Mouse (Mus musculus): ENCODE results near the gene Bscl2. TPM values are rescaled to one million over a fixed set of nuclear protein-coding genes. Genes with fewer than 3 reads are reported as not detected.

The Bscl2 gene
- polyA plus RNA-seq, 1 experiment = not detected

DNA sequence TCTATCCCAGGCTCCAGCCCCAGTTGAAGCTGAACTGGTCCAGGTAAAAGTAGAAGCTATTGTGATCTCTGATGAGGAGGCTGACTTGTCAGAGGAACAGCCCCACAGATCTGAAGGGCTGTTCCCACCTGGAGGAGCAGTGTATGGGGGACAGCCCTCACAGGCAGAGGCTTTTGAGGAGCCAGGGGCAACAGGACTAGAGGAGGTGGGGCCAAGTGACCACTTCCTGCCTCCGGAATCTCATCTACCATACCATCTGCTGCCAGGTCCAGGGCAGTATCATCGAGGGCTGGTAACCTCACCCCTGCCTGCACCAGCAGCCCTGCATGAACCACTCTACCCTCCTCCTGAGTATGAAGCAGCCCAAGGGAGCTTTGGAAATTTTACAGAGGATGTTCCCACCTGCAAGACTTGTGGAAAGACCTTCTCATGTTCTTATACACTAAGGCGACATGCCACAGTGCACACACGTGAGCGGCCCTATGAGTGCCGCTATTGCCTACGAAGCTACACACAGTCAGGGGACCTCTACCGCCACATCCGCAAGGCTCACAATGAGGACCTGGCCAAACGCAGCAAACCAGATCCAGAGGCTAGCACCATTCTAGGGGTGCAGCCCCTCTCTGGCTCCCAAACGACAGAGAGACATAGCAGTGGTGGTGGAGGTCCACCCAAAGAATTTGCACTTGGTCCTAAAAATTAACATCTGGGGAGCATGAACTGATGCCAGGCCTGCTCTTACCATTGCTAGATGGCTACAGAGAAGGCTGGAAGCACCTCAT, 33.2 kb upstream of the Bscl2 start:
- WGBS = 93% methylated on average over 11 of the region's 11 CpGs
- H3K4me3 ChIP-seq (ENCODE audit: insufficient read depth, low read depth, low read length) = no peak overlapping the region
- no peak overlapping the region for H3K27ac ChIP-seq (ENCODE audit: insufficient read depth, low read depth, low read length)
- peaks cover 18% of the 10 kb centered on the region for H3K4me1 ChIP-seq (ENCODE audit: control insufficient read depth, insufficient read depth, low read length)
- TF ChIP-seq CTCF (IDR thresholded peaks at IDR 0.05; ENCODE audit: insufficient read depth, low read depth, low read length) (no peak), POLR2A (IDR thresholded peaks at IDR 0.05; ENCODE audit: insufficient read depth, low read depth, low read length) (no peak)

DNA sequence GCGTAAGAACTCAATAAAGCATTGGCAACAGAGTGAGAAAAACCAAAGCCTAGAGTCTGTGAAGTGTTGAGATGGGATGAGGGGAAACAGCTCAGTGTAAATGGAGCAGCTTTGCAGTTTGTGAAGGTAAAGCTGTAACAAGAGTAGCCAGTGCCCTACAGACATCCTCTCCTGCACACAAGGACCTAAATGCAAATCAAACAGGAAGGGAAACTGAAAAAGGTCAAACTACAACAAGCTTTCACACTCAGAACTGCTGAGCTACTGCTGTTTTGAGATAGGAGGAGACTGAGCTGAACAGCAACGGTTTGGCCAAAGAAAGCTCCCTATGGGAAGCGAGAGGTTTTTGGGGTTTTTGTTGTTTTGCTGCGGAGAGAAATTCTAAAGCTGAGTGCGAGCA, 30.5 kb upstream of the Bscl2 start:
- 84% methylated on average over 5 of the region's 5 CpGs for WGBS
- TF ChIP-seq CTCF (IDR thresholded peaks at IDR 0.05; ENCODE audit: insufficient read depth, low read depth, low read length) (no peak), POLR2A (IDR thresholded peaks at IDR 0.05; ENCODE audit: insufficient read depth, low read depth, low read length) (no peak)
- H3K4me3 ChIP-seq (ENCODE audit: insufficient read depth, low read depth, low read length) = no peak overlapping the region
- peaks cover 18% of the 10 kb centered on the region for H3K4me1 ChIP-seq (ENCODE audit: control insufficient read depth, insufficient read depth, low read length)
- no peak overlapping the region for H3K27ac ChIP-seq (ENCODE audit: insufficient read depth, low read depth, low read length)

DNA sequence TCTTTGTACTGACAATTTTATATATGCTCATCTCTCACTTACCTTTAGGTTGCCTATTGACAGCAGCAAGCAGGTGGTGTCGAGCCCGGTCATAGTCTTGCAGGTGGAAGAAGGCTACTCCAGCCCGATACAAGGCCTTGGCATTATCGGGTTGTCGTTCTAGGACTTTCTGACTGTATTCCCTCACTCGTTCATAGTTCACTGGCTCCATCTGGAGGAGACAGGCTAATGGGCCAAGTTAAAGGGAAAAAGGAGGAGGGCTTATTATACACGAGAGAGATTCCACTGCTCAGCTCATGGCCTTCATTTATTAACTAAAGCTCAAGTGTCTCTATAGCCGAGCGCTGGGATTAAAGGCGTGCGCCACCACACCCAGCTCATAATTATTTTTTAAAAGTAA, 21.5 kb upstream of the Bscl2 start:
- TF ChIP-seq POLR2A (IDR thresholded peaks at IDR 0.05; ENCODE audit: insufficient read depth, low read depth, low read length) (no peak), CTCF (IDR thresholded peaks at IDR 0.05; ENCODE audit: insufficient read depth, low read depth, low read length) (no peak)
- no peak overlapping the region for H3K4me3 ChIP-seq (ENCODE audit: insufficient read depth, low read depth, low read length)
- peaks cover 5% of the 10 kb centered on the region; the same call in 1 of the 2 replicates for H3K4me1 ChIP-seq (ENCODE audit: control insufficient read depth, insufficient read depth, low read length)
- no peak overlapping the region for H3K27ac ChIP-seq (ENCODE audit: insufficient read depth, low read depth, low read length)
- WGBS = 46% methylated on average over 11 of the region's 11 CpGs

DNA sequence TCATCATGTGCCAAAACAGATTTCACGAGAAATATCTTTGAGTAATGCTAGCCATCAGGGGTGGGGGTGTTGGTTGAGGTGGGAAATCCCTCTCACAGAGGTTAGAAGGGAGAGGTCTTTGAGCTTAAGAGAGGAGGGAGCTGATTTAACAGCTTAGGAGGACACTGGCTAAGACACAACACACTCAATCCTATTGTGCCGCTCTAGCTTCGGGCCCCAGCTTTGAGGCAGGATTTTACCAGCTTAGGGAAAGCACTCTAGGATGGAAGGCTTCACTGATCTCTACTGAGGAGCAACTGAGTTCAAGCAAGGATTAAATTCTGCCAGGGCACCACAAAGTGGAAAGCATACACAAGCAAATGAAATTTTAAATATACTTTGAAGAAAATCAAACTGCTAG, 20.3 kb upstream of the Bscl2 start:
- no peak overlapping the region for H3K4me3 ChIP-seq (ENCODE audit: insufficient read depth, low read depth, low read length)
- no peak for TF ChIP-seq CTCF (IDR thresholded peaks at IDR 0.05; ENCODE audit: insufficient read depth, low read depth, low read length)
- no peak for TF ChIP-seq POLR2A (IDR thresholded peaks at IDR 0.05; ENCODE audit: insufficient read depth, low read depth, low read length)
- WGBS = 64% methylated on average over 3 of the region's 3 CpGs
- H3K27ac ChIP-seq (ENCODE audit: insufficient read depth, low read depth, low read length) = no peak overlapping the region
- peaks cover 5% of the 10 kb centered on the region; the same call in 1 of the 2 replicates for H3K4me1 ChIP-seq (ENCODE audit: control insufficient read depth, insufficient read depth, low read length)

DNA sequence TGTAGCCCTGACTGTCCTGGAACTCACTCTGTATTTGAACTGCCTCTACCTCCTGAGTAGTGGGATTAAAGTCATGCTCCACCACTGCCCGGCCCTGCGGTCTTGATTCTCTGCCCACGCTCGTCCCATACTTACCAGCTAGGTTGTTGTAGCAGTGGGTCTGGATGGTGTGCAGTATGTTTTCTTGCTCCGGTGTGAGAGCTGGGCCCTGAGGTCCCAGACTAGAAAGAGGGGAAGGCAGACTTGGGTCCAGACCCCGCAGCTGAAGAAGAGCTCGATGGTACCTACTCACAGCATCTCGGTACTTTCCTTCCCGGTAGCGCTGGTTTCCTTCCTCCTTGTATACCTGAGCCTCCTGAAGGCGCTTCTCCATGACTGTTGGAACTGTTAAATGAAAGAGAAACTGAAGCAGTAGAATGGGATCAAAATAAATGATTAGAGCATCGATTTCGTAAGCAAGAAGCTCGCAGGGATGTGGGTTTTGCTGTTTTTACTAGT, 18.9 kb upstream of the Bscl2 start:
- peak overlapping the region; percentile 89 for H3K27ac ChIP-seq (ENCODE audit: insufficient read depth, low read depth, low read length)
- peak overlapping the region; percentile 60 for H3K4me3 ChIP-seq (ENCODE audit: insufficient read depth, low read depth, low read length)
- TF ChIP-seq CTCF (IDR thresholded peaks at IDR 0.05; ENCODE audit: insufficient read depth, low read depth, low read length) = no peak
- TF ChIP-seq POLR2A (IDR thresholded peaks at IDR 0.05; ENCODE audit: insufficient read depth, low read depth, low read length) = no peak
- peaks cover 5% of the 10 kb centered on the region; the same call in 1 of the 2 replicates for H3K4me1 ChIP-seq (ENCODE audit: control insufficient read depth, insufficient read depth, low read length)
- WGBS = 17% methylated on average over 14 of the region's 14 CpGs

DNA sequence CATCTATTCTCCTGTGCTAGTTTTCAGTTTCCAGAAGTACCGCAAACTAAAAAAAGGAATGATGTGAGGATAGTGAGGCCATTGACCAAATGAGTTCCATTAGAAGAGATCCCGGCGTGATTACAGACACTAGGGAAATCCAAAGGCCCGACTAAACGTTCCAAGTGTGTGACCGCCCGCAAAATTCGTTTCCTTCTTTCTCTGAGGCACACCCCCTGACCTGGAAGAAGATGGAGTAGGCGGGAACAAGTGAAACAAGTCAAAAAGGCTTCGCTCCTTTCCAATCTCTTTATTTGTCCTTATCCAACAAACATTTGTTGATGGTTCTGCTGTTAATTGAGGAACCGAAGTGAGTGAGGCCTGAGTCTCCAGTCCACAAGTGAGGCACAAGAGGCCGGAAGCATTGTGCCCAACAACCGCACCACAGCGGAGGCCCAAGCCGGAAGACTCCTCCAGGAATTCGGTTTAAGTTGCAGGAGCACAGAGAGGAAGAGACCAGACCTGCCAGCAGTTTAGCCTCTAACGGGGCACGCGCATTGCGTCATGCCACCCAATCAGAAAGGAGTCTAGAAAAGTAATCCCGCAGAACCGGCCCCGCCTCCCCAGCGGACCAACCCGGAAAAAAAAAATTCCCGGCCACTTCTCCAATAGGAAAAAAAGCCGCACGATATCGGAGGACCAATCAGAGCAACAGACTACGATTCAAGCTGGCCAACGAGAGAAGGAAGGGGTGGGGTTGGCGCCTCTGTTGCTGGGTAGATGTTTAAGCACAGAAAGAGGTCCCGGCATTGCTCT, 18.3 kb upstream of the Bscl2 start, which contains the start of gene Ttc9c:
Gene Ttc9c (minus strand): TSS at position 533 of the 795 bp plus-strand sequence.
- Histone ChIP-seq H3K27ac (ENCODE audit: insufficient read depth, low read depth, low read length) (peak within 1 kb of the TSS; percentile 99), H3K4me1 (ENCODE audit: control insufficient read depth, insufficient read depth, low read length) (peaks cover 2% of the 10 kb centered on the region; the same call in 1 of the 2 replicates), H3K4me3 (ENCODE audit: insufficient read depth, low read depth, low read length) (peak within 1 kb of the TSS; percentile 84)
- TF ChIP-seq CTCF (IDR thresholded peaks at IDR 0.05; ENCODE audit: insufficient read depth, low read depth, low read length) (no peak), POLR2A (IDR thresholded peaks at IDR 0.05; ENCODE audit: insufficient read depth, low read depth, low read length) (peak; percentile 52; the same call in 1 of the 2 replicates)
- WGBS = under 1% methylated on average over 33 of the region's 33 CpGs

DNA sequence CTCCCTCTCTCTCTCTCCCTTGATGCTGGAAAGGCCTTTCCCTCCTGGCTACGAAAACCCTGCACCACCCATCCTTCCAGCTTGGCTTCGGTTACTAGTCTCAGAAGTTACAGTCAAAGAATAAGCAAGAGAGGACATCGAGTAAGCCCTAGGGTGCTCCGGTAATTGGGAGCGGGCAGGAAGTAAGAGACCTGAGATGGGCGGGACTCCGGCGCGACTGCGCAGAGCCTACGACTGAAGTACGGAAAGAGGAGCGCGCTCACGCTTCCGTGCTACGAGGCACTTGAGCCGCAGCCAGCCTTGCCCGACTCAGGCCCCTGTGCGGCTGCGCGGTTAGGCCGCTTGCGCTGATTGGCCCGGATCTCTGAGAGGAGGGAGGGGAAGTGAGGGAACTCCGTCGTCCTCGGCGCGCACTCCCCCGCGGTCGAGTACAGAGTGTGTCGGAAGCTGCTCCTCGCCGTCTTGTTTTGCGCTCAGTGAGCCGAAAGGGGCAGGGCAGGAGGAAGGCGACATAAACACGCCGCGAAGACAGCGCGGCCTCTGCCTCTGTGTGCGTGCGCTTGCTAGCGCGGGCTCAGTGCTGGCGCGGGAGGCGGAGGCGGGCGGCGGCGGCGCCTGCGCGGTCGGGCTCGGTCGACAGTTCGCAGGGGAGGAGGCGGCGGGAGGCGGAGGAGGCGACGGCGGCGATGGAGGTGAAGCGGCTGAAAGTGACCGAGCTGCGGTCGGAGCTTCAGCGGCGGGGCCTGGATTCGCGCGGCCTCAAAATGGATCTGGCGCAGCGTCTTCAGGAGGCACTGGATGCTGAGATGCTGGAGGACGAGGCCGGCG, 17.5 kb upstream of the Bscl2 start, which contains the start of gene Hnrnpul2:
Gene Hnrnpul2 (plus strand): TSS at position 415 of the 828 bp plus-strand sequence.
- Histone ChIP-seq H3K4me1 (ENCODE audit: control insufficient read depth, insufficient read depth, low read length) (peaks cover 2% of the 10 kb centered on the region; the same call in 1 of the 2 replicates), H3K4me3 (ENCODE audit: insufficient read depth, low read depth, low read length) (peak within 1 kb of the TSS; percentile 84), H3K27ac (ENCODE audit: insufficient read depth, low read depth, low read length) (peak within 1 kb of the TSS; percentile 99)
- under 1% methylated on average over 83 of the region's 83 CpGs for WGBS
- TF ChIP-seq POLR2A (IDR thresholded peaks at IDR 0.05; ENCODE audit: insufficient read depth, low read depth, low read length) (peak; percentile 95), CTCF (IDR thresholded peaks at IDR 0.05; ENCODE audit: insufficient read depth, low read depth, low read length) (no peak)

DNA sequence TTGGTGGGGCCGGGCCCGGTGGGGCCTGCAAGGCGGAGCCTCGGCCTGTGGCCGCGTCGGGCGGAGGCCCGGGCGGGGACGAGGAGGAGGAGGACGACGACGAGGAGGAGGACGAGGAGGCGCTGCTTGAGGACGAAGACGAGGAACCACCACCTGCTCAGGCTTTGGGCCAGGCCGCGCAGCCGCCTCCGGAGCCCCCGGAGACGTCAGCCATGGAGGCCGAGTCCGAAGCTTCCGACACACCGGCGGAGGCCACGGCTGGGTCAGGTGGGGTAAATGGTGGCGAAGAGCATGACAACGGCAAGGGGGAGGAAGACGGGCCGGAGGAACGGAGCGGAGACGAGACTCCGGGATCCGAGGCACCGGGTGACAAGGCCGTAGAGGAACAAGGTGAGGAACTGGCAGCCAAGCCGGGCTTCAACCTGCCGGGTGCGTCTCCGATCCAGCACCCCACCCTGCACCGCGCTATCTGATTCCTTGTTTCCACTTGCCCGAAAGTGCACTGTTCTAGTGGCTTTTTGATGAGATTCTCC, 16.8 kb upstream of the Bscl2 start:
- WGBS = 1% methylated on average over 48 of the region's 48 CpGs
- peak overlapping the region; percentile 84 for H3K4me3 ChIP-seq (ENCODE audit: insufficient read depth, low read depth, low read length)
- H3K4me1 ChIP-seq (ENCODE audit: control insufficient read depth, insufficient read depth, low read length) = peaks cover 2% of the 10 kb centered on the region; the same call in 1 of the 2 replicates
- H3K27ac ChIP-seq (ENCODE audit: insufficient read depth, low read depth, low read length) = peak overlapping the region; percentile 99
- TF ChIP-seq POLR2A (IDR thresholded peaks at IDR 0.05; ENCODE audit: insufficient read depth, low read depth, low read length) (no peak), CTCF (IDR thresholded peaks at IDR 0.05; ENCODE audit: insufficient read depth, low read depth, low read length) (no peak)
